Mouse (Mus musculus) kidney, postnatal 25 days (tissue): ENCODE measurements around the gene Igfals.

Experiments used
- DNase-seq, 2 experiments: peaks; one replicate each; pipeline ENCODE4 v3.0.0; 2021; ENCODE audit warnings: mixed read lengths in 2 of 2

The Igfals gene

GRCm38 (mm10) chr17:24894995-24895547, 29.3 kb downstream of the Igfals start, which contains the start of the genes Eme2 and Mrps34:
Gene Eme2, minus strand, starts transcription at chr17:24895087.
Gene Mrps34, plus strand, starts transcription at chr17:24895116.
- peak; percentile 86 to 92 for DNase-seq

DNA sequence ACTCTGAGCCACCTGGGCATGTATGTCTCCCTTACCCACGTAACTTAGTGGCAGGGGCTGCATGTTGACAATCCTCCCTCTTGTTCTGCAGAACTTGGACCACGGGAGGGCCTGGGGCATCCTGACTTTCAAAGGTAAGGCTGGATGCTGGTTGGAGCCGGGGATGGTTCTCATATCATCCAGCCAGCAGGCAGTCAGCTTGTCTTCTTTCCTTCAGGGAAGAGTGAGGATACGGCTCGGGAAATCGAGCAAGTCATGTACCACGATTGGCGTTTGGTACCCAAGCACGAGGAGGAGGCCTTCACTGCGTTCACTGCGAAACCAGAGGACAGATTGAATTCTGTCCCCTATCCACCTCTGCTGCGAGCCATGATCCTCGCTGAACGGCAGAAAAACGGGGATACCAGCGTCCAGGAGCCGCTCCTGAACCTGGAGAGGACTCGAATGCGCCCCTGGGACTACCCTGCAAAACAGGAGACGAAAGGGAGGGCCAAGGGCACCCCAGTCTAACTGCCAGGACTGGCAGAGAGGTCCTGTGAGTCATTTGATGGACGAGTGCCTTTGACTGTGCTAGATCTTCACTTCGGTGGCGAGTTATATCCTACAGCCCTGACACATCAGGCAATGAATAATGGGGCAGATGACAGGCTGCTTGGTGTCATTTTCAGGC, 29.9 kb downstream of the Igfals start:
- DNase-seq = peak in 1 of 2 experiments; percentile 46

DNA sequence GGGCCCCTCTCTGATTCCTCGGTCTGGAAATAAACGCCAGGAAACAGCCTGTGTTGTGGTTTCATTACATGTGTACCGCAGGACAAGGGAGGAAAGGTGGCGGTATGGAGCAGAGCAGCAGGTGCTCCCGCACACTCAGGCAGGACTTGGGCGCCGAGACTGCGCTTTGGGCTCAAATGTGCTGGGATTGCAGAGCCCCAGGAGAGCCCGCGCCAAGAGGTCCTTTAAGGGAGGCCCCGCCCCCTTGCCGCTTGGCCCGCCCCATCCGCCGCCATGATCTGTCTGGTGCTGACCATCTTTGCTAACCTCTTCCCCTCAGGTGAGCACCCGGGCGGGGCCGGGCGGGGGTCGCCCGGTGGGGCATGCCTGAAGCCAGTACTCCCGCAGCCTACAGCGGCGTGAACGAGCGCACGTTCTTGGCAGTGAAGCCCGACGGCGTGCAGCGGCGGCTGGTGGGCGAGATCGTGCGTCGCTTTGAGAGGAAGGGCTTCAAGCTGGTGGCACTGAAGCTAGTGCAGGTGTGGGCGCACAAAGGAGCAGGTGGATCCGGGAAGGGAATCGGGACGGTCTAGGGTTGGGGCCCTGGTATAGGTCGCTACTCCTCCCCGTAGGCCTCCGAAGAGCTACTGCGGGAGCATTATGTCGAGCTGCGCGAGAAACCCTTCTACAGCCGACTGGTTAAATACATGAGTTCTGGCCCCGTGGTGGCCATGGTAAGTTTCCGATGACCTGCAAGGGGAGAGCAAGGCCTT, 30.6 kb downstream of the Igfals start, which contains the start of gene Nme3:
Gene Nme3, plus strand, starts transcription at position 260 of the 752 bp plus-strand sequence.
- peak; percentile 89 to 92 for DNase-seq

DNA sequence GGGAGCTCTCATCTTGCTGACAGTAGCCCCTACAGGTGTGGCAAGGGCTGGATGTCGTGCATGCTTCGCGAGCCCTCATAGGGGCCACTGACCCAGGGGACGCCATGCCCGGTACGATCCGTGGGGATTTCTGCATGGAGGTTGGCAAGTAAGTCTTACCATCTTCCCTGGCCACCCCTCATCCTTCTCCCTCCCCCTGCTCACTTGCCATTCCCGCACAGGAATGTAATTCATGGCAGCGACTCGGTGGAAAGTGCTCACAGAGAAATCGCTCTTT, 31.1 kb downstream of the Igfals start:
- DNase-seq = no peak

DNA sequence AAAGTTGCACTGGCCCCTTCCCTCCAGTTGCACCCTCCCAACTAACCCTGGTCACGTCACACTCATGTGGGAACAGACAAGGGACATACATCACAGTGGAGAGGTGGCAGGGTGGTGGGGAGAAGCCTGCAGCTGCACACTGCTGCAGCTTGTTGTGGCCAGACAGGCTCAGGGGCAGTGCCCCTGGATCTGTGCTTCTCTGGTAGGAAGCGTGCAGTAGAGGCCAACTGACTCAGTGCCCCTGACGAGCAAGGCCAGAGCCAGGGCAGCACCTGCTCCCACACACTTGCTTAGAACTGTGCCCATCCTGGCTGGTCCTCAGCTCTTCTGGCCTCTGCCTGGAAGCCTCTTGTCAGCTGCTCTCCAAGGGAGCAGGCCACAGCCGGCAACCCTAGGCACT, 31.8 kb downstream of the Igfals start:
- DNase-seq = peak in 1 of 2 experiments; percentile 39

DNA sequence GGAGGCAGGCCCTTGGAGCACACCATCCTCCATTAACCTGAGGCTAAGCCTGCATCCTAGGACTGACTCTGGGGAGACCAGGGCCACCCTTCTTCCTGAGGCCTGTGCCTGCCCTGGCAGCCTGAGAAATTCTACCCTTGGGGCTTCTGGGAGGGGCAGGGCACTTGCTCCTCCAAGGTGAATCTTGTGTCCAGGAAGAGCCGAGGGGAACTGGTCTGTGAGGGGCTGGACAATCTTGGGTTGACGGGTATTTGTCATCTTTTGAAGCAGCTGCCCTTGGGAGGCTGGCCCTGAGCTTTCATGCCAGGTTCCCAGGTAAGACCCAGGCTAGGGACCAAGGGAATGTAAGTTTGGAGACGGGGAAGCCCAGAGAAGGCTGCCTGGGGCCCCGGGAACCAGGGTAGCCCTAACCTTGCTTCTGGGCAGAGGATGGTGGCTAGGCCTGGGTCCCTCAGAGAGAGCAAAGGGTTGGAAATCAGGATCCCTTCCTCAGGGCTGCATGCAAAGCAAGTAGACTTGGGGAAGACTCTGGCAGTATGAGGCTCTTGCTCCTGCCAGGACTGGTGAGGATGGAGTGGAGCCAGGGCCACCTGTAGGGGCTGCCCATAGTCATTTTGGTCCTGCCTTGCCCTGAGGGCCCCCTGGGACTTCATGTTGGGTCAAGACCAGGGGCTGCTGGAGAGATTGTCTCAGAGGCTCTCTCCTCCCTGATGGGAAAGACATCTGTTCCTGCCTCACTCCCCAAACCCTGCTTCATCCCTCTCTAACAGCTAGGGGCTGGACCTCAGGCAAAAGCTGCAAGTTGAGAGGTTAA, 32.5 kb downstream of the Igfals start:
- peak in 1 of 2 experiments; percentile 34 for DNase-seq

- no peak for DNase-seq
Observed at GRCm38 (mm10) chr17:24899153-24899552, 33.4 kb downstream of the Igfals start.

GRCm38 (mm10) chr17:24900014-24900413, 34.2 kb downstream of the Igfals start:
- DNase-seq = peak in 1 of 2 experiments; percentile 32

DNA sequence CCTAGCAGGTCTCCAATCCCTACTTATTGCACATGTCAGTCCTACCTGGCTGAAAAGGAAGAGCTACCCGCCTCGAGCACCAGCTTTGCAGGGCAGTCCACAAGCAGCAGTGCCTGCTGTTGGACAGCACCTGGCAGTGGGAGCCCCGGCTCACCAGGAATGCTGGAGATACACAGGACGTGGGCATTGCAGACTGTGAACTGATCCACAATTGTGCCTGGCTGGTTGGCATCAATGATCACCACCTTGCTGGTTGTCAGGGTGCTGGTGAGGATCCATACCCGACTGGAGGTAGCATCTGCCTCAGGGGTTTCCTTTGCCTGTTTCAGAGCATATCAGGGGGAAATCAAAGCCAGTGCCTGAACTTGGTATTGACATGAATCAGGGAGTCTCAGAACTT, 36.3 kb downstream of the Igfals start:
- DNase-seq = no peak

DNA sequence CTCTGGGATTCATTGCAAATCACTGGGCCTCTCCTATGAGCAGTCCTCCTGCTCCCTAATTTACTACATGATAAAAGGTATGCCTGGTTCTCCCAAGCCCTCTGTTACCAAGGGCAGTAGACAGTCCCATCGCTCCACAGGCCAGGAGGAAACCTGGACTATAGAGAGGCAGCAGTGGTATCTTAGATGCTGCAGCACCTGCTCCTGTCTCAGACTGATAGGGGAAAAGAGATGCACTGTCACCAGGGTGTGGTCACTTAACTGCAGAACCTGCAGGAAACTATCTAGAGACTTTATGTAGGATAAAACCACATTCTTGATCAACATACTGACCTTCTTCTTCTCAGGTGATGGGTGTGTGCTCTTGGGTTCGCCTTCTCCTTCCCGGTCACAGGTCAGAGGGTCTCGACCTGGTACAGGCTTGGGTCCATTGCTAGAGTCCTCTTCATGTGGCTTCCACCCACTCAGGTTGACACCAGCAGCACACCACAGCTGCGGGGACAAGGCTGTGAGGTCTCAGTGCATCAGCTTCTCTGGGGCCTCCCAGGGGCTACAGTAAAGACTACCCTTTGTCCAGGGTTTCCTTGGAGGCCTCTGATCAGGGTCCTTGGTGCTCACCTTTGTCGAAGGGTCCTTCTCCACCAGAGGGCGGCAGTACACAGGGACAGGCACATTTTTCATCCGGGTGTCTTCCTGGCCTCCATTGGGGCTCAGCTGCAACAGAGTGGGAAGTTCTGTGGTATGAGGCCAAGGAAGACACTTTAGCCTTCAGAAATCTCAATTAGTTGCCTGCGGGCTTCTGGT, 37.1 kb downstream of the Igfals start:
- DNase-seq = peak; percentile 56 to 73

- DNase-seq = no peak
Observed at GRCm38 (mm10) chr17:24903767-24904166, 38.0 kb downstream of the Igfals start.

DNA sequence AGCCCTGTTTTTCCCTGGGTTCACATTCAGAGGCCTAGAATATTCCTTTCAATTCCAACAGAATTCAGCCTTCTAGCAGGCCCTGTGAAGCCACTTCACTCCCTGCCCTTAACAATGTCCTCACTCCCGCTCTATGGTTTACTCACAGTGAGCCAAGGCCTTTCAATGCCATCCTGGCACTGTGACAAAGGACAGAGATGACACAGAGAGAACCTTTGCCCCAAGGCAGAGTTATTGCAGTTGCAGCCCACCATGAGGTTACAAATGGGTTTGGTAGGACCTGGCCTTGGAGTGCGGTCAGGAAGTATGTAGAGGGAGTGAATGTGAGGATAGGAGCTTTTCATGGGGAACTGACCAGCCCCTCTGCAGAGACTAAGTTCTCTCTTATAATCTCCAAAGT, 41.8 kb downstream of the Igfals start:
- no peak for DNase-seq

- DNase-seq = no peak
Observed at GRCm38 (mm10) chr17:24913984-24914383, 48.2 kb downstream of the Igfals start.

GRCm38 (mm10) chr17:24923246-24923645, 57.4 kb downstream of the Igfals start:
- no peak for DNase-seq

GRCm38 (mm10) chr17:24929506-24929905, 63.7 kb downstream of the Igfals start:
- DNase-seq = no peak
